Mouse (Mus musculus): ENCODE results near the gene Ccser2. TPM values are rescaled to one million over a fixed set of nuclear protein-coding genes. Genes with fewer than 3 reads are reported as not detected.

Ccser2 gene
- polyA plus RNA-seq, 1 experiment from 2014 or later = 53.1 TPM

- H3K27ac ChIP-seq (ENCODE audit: low read depth, low read length) = no peak overlapping the region
Observed at GRCm38 (mm10) chr14:36870257-36870656, 98.3 kb downstream of the Ccser2 start.

GRCm38 (mm10) chr14:36868769-36869362 is 99.7 kb downstream of the Ccser2 start:
- H3K4me2 ChIP-seq (ENCODE audit: low read length) = no peak overlapping the region
- H3K27me3 ChIP-seq (replicated peaks; ENCODE audit: control insufficient read depth, insufficient read depth, low read length) = no peaks in the 10 kb centered on the region
- H3K4me3 ChIP-seq (ENCODE audit: low read depth, low read length) = no peak overlapping the region
- WGBS = 82% methylated on average over 14 of the region's 14 CpGs
- no peak overlapping the region for H3K27ac ChIP-seq (ENCODE audit: low read depth, low read length)
- H3K9me3 ChIP-seq (replicated peaks; ENCODE audit: control insufficient read depth, low read length) = no peaks in the 10 kb centered on the region
- peaks cover 2% of the 10 kb centered on the region; the same call in 1 of the 2 replicates for H3K4me1 ChIP-seq (ENCODE audit: control insufficient read depth, insufficient read depth, low read length)
- DNase-seq (ENCODE audit: low spot score) (no peak), ATAC-seq (no peak)
- no peaks in the 10 kb centered on the region for H3K36me3 ChIP-seq (ENCODE audit: control insufficient read depth, insufficient read depth, low read length)
- H3K9ac ChIP-seq (ENCODE audit: low read length) = no peak overlapping the region

More at GRCm38 (mm10) chr14:36870257-36870656, 98.3 kb downstream of the Ccser2 start:
- WGBS = 35% methylated on average over 6 of the region's 6 CpGs
- DNase-seq (ENCODE audit: low spot score) (peak; percentile 45), ATAC-seq (peak; percentile 47; the same call in 1 of the 2 replicates)
- Histone ChIP-seq H3K9ac (ENCODE audit: low read length) (no peak overlapping the region), H3K9me3 (replicated peaks; ENCODE audit: control insufficient read depth, low read length) (no peaks in the 10 kb centered on the region), H3K4me1 (ENCODE audit: control insufficient read depth, insufficient read depth, low read length) (peaks cover 2% of the 10 kb centered on the region; the same call in 1 of the 2 replicates), H3K36me3 (ENCODE audit: control insufficient read depth, insufficient read depth, low read length) (no peaks in the 10 kb centered on the region), H3K4me3 (ENCODE audit: low read depth, low read length) (no peak overlapping the region), H3K4me2 (ENCODE audit: low read length) (no peak overlapping the region), H3K27me3 (replicated peaks; ENCODE audit: control insufficient read depth, insufficient read depth, low read length) (no peaks in the 10 kb centered on the region)

- Histone ChIP-seq H3K27me3 (replicated peaks; ENCODE audit: control insufficient read depth, insufficient read depth, low read length) (no peaks in the 10 kb centered on the region), H3K27ac (ENCODE audit: low read depth, low read length) (no peak overlapping the region), H3K4me1 (ENCODE audit: control insufficient read depth, insufficient read depth, low read length) (peaks cover 2% of the 10 kb centered on the region; the same call in 1 of the 2 replicates), H3K4me2 (ENCODE audit: low read length) (no peak overlapping the region), H3K9ac (ENCODE audit: low read length) (no peak overlapping the region), H3K36me3 (ENCODE audit: control insufficient read depth, insufficient read depth, low read length) (no peaks in the 10 kb centered on the region), H3K4me3 (ENCODE audit: low read depth, low read length) (no peak overlapping the region), H3K9me3 (replicated peaks; ENCODE audit: control insufficient read depth, low read length) (no peaks in the 10 kb centered on the region)
- DNase-seq (ENCODE audit: low spot score) (peak; percentile 89), ATAC-seq (no peak)
- 19% methylated on average over 6 of the region's 6 CpGs for whole genome bisulfite sequencing
Observed at GRCm38 (mm10) chr14:36866966-36867700, 101.4 kb downstream of the Ccser2 start.

- Histone ChIP-seq H3K4me2 (ENCODE audit: low read length) (peak overlapping the region; percentile 20; the same call in 1 of the 2 replicates), H3K4me1 (ENCODE audit: control insufficient read depth, insufficient read depth, low read length) (no peaks in the 10 kb centered on the region), H3K27ac (ENCODE audit: low read depth, low read length) (no peak overlapping the region), H3K9ac (ENCODE audit: low read length) (no peak overlapping the region), H3K4me3 (ENCODE audit: low read depth, low read length) (no peak overlapping the region), H3K9me3 (replicated peaks; ENCODE audit: control insufficient read depth, low read length) (no peaks in the 10 kb centered on the region), H3K36me3 (ENCODE audit: control insufficient read depth, insufficient read depth, low read length) (no peaks in the 10 kb centered on the region), H3K27me3 (replicated peaks; ENCODE audit: control insufficient read depth, insufficient read depth, low read length) (no peaks in the 10 kb centered on the region)
- ATAC-seq (peak; percentile 69), DNase-seq (ENCODE audit: low spot score) (peak; percentile 84)
- 27% methylated on average over 15 of the region's 15 CpGs for WGBS
Observed at GRCm38 (mm10) chr14:36863877-36864489, 104.6 kb downstream of the Ccser2 start.

- DNase-seq (ENCODE audit: low spot score) (peak; percentile 63), ATAC-seq (peak; percentile 54; the same call in 1 of the 2 replicates)
- Histone ChIP-seq H3K4me1 (ENCODE audit: control insufficient read depth, insufficient read depth, low read length) (no peaks in the 10 kb centered on the region), H3K9ac (ENCODE audit: low read length) (no peak overlapping the region), H3K36me3 (ENCODE audit: control insufficient read depth, insufficient read depth, low read length) (no peaks in the 10 kb centered on the region), H3K27ac (ENCODE audit: low read depth, low read length) (no peak overlapping the region), H3K4me3 (ENCODE audit: low read depth, low read length) (no peak overlapping the region), H3K27me3 (replicated peaks; ENCODE audit: control insufficient read depth, insufficient read depth, low read length) (no peaks in the 10 kb centered on the region), H3K4me2 (ENCODE audit: low read length) (no peak overlapping the region), H3K9me3 (replicated peaks; ENCODE audit: control insufficient read depth, low read length) (no peaks in the 10 kb centered on the region)
- WGBS = 20% methylated on average over 7 of the region's 7 CpGs
Observed at GRCm38 (mm10) chr14:36862387-36862786, 106.2 kb downstream of the Ccser2 start.

GRCm38 (mm10) chr14:36858932-36859331 is 109.6 kb downstream of the Ccser2 start:
- Histone ChIP-seq H3K27ac (ENCODE audit: low read depth, low read length) (no peak overlapping the region), H3K36me3 (ENCODE audit: control insufficient read depth, insufficient read depth, low read length) (no peaks in the 10 kb centered on the region), H3K9ac (ENCODE audit: low read length) (no peak overlapping the region), H3K4me1 (ENCODE audit: control insufficient read depth, insufficient read depth, low read length) (no peaks in the 10 kb centered on the region), H3K9me3 (replicated peaks; ENCODE audit: control insufficient read depth, low read length) (no peaks in the 10 kb centered on the region), H3K27me3 (replicated peaks; ENCODE audit: control insufficient read depth, insufficient read depth, low read length) (no peaks in the 10 kb centered on the region), H3K4me3 (ENCODE audit: low read depth, low read length) (no peak overlapping the region), H3K4me2 (ENCODE audit: low read length) (no peak overlapping the region)
- WGBS = 72% methylated on average over 4 of the region's 4 CpGs
- no peak for ATAC-seq
- no peak for DNase-seq (ENCODE audit: low spot score)

- no peaks in the 10 kb centered on the region for H3K4me1 ChIP-seq (ENCODE audit: control insufficient read depth, insufficient read depth, low read length)
- no peak overlapping the region for H3K9ac ChIP-seq (ENCODE audit: low read length)
- no peak overlapping the region for H3K4me2 ChIP-seq (ENCODE audit: low read length)
- no peaks in the 10 kb centered on the region for H3K36me3 ChIP-seq (ENCODE audit: control insufficient read depth, insufficient read depth, low read length)
- H3K9me3 ChIP-seq (replicated peaks; ENCODE audit: control insufficient read depth, low read length) = no peaks in the 10 kb centered on the region
- 69% methylated on average over 4 of the region's 4 CpGs for WGBS
- ATAC-seq (no peak), DNase-seq (ENCODE audit: low spot score) (no peak)
- H3K27me3 ChIP-seq (replicated peaks; ENCODE audit: control insufficient read depth, insufficient read depth, low read length) = no peaks in the 10 kb centered on the region
- H3K27ac ChIP-seq (ENCODE audit: low read depth, low read length) = no peak overlapping the region
- H3K4me3 ChIP-seq (ENCODE audit: low read depth, low read length) = no peak overlapping the region
Observed at GRCm38 (mm10) chr14:36852972-36853371, 115.6 kb downstream of the Ccser2 start.

GRCm38 (mm10) chr14:36848860-36849259 is 119.7 kb downstream of the Ccser2 start:
- WGBS = 4% methylated on average over 1 of the region's 1 CpGs
- no peak overlapping the region for H3K4me2 ChIP-seq (ENCODE audit: low read length)
- H3K9ac ChIP-seq (ENCODE audit: low read length) = no peak overlapping the region
- no peaks in the 10 kb centered on the region for H3K36me3 ChIP-seq (ENCODE audit: control insufficient read depth, insufficient read depth, low read length)
- H3K27ac ChIP-seq (ENCODE audit: low read depth, low read length) = no peak overlapping the region
- no peaks in the 10 kb centered on the region for H3K27me3 ChIP-seq (replicated peaks; ENCODE audit: control insufficient read depth, insufficient read depth, low read length)
- no peaks in the 10 kb centered on the region for H3K9me3 ChIP-seq (replicated peaks; ENCODE audit: control insufficient read depth, low read length)
- no peaks in the 10 kb centered on the region for H3K4me1 ChIP-seq (ENCODE audit: control insufficient read depth, insufficient read depth, low read length)
- peak; percentile 55; the same call in 1 of the 2 replicates for ATAC-seq
- H3K4me3 ChIP-seq (ENCODE audit: low read depth, low read length) = no peak overlapping the region
- peak; percentile 46 for DNase-seq (ENCODE audit: low spot score)
